Mouse (Mus musculus) granulocyte monocyte progenitor cell, adult 5-6 weeks (primary cell): ENCODE measurements around the gene Dusp28. TPM values are rescaled to one million over a fixed set of nuclear protein-coding genes. Genes with fewer than 3 reads are reported as not detected.

Source experiments
- ATAC-seq: replicated peaks from 2 replicates; pipeline ENCODE4 v1.8.0; 2016; ENCODE audit warnings: mild to moderate bottlenecking, moderate TSS enrichment, inconsistent platforms; ENCODE audit not compliant: poor library complexity, severe bottlenecking
- total RNA-seq, 2 experiments: library from RNA; stranded (forward) in 1 of 2; stranded (reverse) in 1 of 2; fragments of 200-712, 200-1000 nt in 1 of 2; fragments of >200 nt in 1 of 2; fragmentation: Nextera tagmentation in 1 of 2; gene quantifications; 2 replicates each; pipeline ENCODE4 v1.2.3; 2014 to 2017

Gene Dusp28
- total RNA-seq, 2 experiments from 2014 or later = 5.5 to 13.4 TPM

- no peak for ATAC-seq
Measured at GRCm38 (mm10) chr1:92905703-92906310, 974 bp upstream of the Dusp28 start.

GRCm38 (mm10) chr1:92907632-92908360 is 1.0 kb downstream of the Dusp28 start:
- peak; percentile 10 for ATAC-seq

- ATAC-seq = no peak
Measured at GRCm38 (mm10) chr1:92908664-92909063, 1.9 kb downstream of the Dusp28 start.

- no peak for ATAC-seq
Measured at GRCm38 (mm10) chr1:92909068-92909467, 2.3 kb downstream of the Dusp28 start.

- peak; percentile 48 for ATAC-seq
Measured at GRCm38 (mm10) chr1:92910239-92910885, 3.6 kb downstream of the Dusp28 start, which contains the start of gene Rnpepl1. TSS of gene Rnpepl1 (plus strand) at chr1:92910783.

GRCm38 (mm10) chr1:92910925-92911720 is 4.3 kb downstream of the Dusp28 start:
- no peak; the same call in 1 of the 2 replicates for ATAC-seq

GRCm38 (mm10) chr1:92911721-92912138 is 4.9 kb downstream of the Dusp28 start:
- ATAC-seq = no peak

GRCm38 (mm10) chr1:92912286-92912685 is 5.5 kb downstream of the Dusp28 start:
- no peak for ATAC-seq

- no peak for ATAC-seq
Measured at GRCm38 (mm10) chr1:92914239-92914638, 7.5 kb downstream of the Dusp28 start.

- no peak for ATAC-seq
Measured at GRCm38 (mm10) chr1:92914993-92915392, 8.2 kb downstream of the Dusp28 start.

GRCm38 (mm10) chr1:92916725-92917124 is 9.9 kb downstream of the Dusp28 start:
- ATAC-seq = no peak

- ATAC-seq = no peak
Measured at GRCm38 (mm10) chr1:92919151-92919550, 12.4 kb downstream of the Dusp28 start.

GRCm38 (mm10) chr1:92919775-92920174 is 13.0 kb downstream of the Dusp28 start:
- ATAC-seq = no peak

GRCm38 (mm10) chr1:92920474-92921200 is 13.9 kb downstream of the Dusp28 start:
- ATAC-seq = peak; percentile 90

- no peak for ATAC-seq
Measured at GRCm38 (mm10) chr1:92921496-92921895, 14.7 kb downstream of the Dusp28 start.

- ATAC-seq = no peak
Measured at GRCm38 (mm10) chr1:92930171-92930706, 23.5 kb downstream of the Dusp28 start.

- ATAC-seq = no peak; the same call in 1 of the 2 replicates
Measured at GRCm38 (mm10) chr1:92933611-92934010, 26.8 kb downstream of the Dusp28 start.

GRCm38 (mm10) chr1:92934182-92934827 is 27.5 kb downstream of the Dusp28 start, which contains the start of gene Capn10:
TSS of gene Capn10 (plus strand) at chr1:92934376.
- ATAC-seq = peak; percentile 88
